Mouse (Mus musculus) heart, postnatal 0 days (tissue): Measurements from ENCODE around the gene Otulinl. TPM values are rescaled to one million over a fixed set of nuclear protein-coding genes. Genes with fewer than 3 reads are reported as not detected.

Source experiments
- ATAC-seq: fragments of 200-750 bp; cut with Nextera tagmentation; 2 replicates; pipeline ENCODE4 v1.8.0; 2017; ENCODE audit warnings: low read depth, moderate number of reproducible peaks, moderate library complexity; ENCODE audit not compliant: insufficient read depth
- DNase-seq: peaks from one replicate; pipeline ENCODE4 v3.0.0-alpha.2; 2016; ENCODE audit warnings: low spot score
- H3K27ac ChIP-seq: fragments of 300-500 bp; sonication (generic); 2 replicates; pipeline ENCODE4 v1.5.1; 2014; ENCODE audit warnings: low read depth, mild to moderate bottlenecking
- H3K27me3 ChIP-seq: fragments of 300-500 bp; sonication (generic); 2 replicates; pipeline ENCODE4 v1.6.1; 2014; ENCODE audit warnings: low read length, mixed read lengths; ENCODE audit not compliant: control insufficient read depth, insufficient read depth
- H3K36me3 ChIP-seq: fragments of 300-500 bp; sonication (generic); replicated peaks from 2 replicates; pipeline ENCODE4 v1.6.1; 2014; ENCODE audit warnings: low read length, mixed read lengths; ENCODE audit not compliant: control insufficient read depth, insufficient read depth
- H3K4me1 ChIP-seq: fragments of 300-500 bp; sonication (generic); 2 replicates; pipeline ENCODE4 v1.6.1; 2014; ENCODE audit warnings: antibody characterized with exemption; ENCODE audit not compliant: control insufficient read depth, insufficient read depth
- H3K4me2 ChIP-seq: fragments of 300-500 bp; sonication (generic); 2 replicates; pipeline ENCODE4 v1.6.1; 2014; ENCODE audit warnings: low read depth, mild to moderate bottlenecking, low read length, moderate library complexity
- H3K4me3 ChIP-seq: fragments of 300-500 bp; sonication (generic); 2 replicates; pipeline ENCODE4 v1.5.1; 2014; ENCODE audit warnings: low read depth, low read length
- H3K9ac ChIP-seq: fragments of 300-500 bp; sonication (generic); replicated peaks from 2 replicates; pipeline ENCODE4 v1.6.1; 2014; ENCODE audit warnings: low read depth, low read length, mixed read lengths
- H3K9me3 ChIP-seq: fragments of 300-500 bp; sonication (generic); replicated peaks from 2 replicates; pipeline ENCODE4 v1.6.1; 2016; ENCODE audit warnings: low read length; ENCODE audit not compliant: control insufficient read depth
- CTCF ChIP-seq: IDR thresholded peaks from 2 replicates; pipeline ENCODE4 v1.5.1; 2016; ENCODE audit warnings: antibody characterized with exemption, control low read depth, low read depth
- EP300 ChIP-seq: IDR thresholded peaks from 2 replicates; pipeline ENCODE4 v1.6.1; 2016; ENCODE audit warnings: antibody characterized with exemption, low read depth
- WGBS: fragments of 180-500 bp; shearing (Covaris S2); extraction: QIAGEN DNeasy Blood & Tissue Kit; methylation state at CpG from one replicate; pipeline ENCODE4 v1.1.7; 2014; 5-methylcytosine and 5-hydroxymethylcytosine counted together
- polyA plus RNA-seq: library from polyadenylated mRNA; unstranded; fragments of >200 nt; fragmentation: Nextera tagmentation; extraction: Ambion mirVana; gene quantifications from 2 replicates; pipeline ENCODE4 v1.2.1, GENCODE M21; 2015
- total RNA-seq: library from RNA; depleted of rRNA; stranded (reverse); fragments of >200 nt; gene quantifications from 2 replicates; pipeline ENCODE4 v1.2.3, GENCODE M21; 2014; ENCODE audit warnings: low replicate concordance

Otulinl gene
- total and polyA plus RNA-seq, 2 experiments from 2014 or later: 3.2 to 15.3 TPM

DNA sequence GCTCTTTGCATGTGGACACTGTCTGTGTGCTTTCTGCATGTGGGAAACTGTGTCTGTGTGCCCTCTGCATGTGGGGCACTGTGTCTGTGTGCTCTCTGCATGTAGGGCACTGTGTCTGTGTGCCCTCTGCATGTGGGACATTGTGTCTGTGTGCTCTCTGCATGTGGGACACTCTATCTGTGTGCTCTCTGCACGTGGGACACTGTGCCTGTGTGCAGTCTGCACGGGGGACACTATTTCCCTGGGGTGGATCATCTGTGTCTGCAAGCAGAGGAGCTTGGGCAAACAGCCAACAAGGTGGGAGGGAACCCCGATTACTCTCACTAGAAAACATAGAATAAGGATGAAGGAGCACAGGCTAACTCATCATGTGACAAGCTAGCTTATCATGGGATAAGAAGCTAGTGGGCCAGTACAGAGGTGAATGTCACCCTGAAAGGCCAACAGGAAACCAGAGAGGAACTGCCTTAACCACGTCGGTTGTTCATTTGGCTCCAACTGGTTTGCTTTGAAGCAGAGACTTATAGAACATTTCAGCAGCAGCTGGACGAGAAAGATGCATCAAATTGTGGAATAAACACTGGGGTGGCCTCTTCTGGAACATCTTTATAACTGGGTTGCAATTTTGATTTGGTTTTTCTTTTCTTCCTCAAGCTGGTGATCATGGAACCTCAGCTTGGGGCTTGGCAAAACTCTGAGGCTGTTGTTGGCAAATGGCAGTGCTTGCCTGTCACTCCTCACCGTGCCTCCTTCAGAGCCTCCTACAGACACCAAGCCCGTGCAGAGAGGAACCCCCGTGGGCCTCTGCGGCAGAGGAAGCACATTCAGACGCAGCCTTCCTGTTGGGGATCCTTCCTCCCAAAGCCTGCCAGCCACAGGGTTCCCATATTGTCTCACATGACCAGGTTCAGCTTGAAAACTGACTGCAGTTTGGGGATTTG is 20.9 kb upstream of the Otulinl start:
- 25% methylated on average over 11 of the region's 11 CpGs for WGBS
- no peak overlapping the region; the same call in 1 of the 2 replicates for H3K4me2 ChIP-seq
- TF ChIP-seq CTCF (no peak), EP300 (no peak)
- H3K4me3 ChIP-seq: no peak overlapping the region
- H3K27ac ChIP-seq: peak overlapping the region; percentile 37
- H3K4me1 ChIP-seq: peaks cover 7% of the 10 kb centered on the region
- DNase-seq (no peak), ATAC-seq (no peak)
- no peaks in the 10 kb centered on the region for H3K9me3 ChIP-seq
- H3K27me3 ChIP-seq: no peaks in the 10 kb centered on the region
- no peak overlapping the region for H3K9ac ChIP-seq
- H3K36me3 ChIP-seq: no peaks in the 10 kb centered on the region

DNA sequence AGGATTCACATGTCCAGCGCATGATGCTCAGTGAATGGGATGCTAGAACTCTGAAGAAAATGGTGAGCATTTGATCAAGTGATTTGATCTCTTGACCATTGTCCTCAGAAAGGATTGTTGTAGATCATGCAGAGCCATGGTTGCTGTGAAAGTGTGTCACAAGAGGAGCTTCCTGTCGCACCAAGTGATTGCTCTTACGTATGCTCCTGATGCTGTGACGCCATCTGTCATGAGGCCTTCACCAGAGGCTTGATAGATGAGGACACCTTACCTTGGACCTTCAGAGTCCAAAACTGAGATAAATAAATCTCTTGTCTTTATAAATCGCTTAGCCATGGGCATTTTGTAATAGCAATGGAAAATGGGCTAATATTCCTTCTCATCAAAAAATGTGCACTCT is 16.3 kb upstream of the Otulinl start:
- DNase-seq (no peak), ATAC-seq (no peak)
- TF ChIP-seq EP300: no peak
- no peak for TF ChIP-seq CTCF
- H3K9me3 ChIP-seq: no peaks in the 10 kb centered on the region
- H3K4me1 ChIP-seq: peaks cover 4% of the 10 kb centered on the region
- no peaks in the 10 kb centered on the region for H3K36me3 ChIP-seq
- no peaks in the 10 kb centered on the region for H3K27me3 ChIP-seq
- H3K27ac ChIP-seq: no peak overlapping the region
- H3K4me3 ChIP-seq: no peak overlapping the region
- no peak overlapping the region for H3K9ac ChIP-seq
- 88% methylated on average over 5 of the region's 5 CpGs for WGBS
- H3K4me2 ChIP-seq: no peak overlapping the region

DNA sequence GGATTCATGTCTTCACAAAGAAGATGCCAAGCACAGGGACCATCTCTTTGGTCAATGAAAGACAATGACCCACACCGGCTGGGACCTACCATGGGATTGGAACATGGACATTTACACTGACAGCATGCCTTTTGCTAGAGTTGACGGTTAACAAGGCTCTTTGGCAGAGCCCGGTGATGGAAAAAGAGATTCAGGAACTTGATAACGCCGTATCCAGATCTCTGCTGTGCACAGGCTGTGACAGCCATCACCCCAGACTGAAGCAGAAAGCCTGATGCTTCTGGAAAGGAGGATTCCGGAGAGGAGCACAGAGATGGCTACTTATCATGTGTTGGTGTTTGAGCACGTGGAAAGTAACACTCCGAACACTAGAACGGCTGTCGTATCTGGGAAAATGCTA is 11.9 kb upstream of the Otulinl start:
- ATAC-seq (no peak), DNase-seq (no peak)
- no peaks in the 10 kb centered on the region for H3K9me3 ChIP-seq
- 65% methylated on average over 10 of the region's 10 CpGs for WGBS
- H3K27ac ChIP-seq: no peak overlapping the region
- no peak overlapping the region for H3K9ac ChIP-seq
- no peaks in the 10 kb centered on the region for H3K27me3 ChIP-seq
- H3K4me3 ChIP-seq: no peak overlapping the region
- H3K4me2 ChIP-seq: no peak overlapping the region
- no peaks in the 10 kb centered on the region for H3K36me3 ChIP-seq
- TF ChIP-seq EP300: no peak
- no peak for TF ChIP-seq CTCF
- no peaks in the 10 kb centered on the region for H3K4me1 ChIP-seq

DNA sequence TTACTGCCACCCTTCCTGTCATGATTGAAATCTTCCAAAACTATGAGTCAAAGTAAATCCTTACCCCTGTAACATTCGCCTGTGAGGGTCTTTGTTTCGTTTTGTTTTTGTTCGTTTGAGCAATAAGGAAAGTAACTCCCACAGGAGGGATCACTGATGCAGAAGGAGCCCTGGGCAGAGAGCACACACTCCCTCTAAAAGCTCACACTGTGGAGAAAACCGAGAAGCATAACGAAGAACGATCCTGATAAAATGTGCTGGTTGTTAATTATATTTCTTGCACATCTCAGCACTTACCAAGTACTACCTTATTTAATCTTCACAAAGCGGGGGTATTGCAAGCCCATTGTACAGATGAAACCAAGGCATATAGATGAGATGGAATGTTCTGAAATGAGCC is 10.8 kb upstream of the Otulinl start:
- Histone ChIP-seq H3K4me3 (no peak overlapping the region), H3K4me2 (no peak overlapping the region), H3K27ac (no peak overlapping the region), H3K9ac (no peak overlapping the region), H3K27me3 (no peaks in the 10 kb centered on the region), H3K36me3 (no peaks in the 10 kb centered on the region), H3K9me3 (no peaks in the 10 kb centered on the region), H3K4me1 (no peaks in the 10 kb centered on the region)
- WGBS: 76% methylated on average over 7 of the region's 7 CpGs
- ATAC-seq (no peak), DNase-seq (no peak)
- TF ChIP-seq EP300: no peak
- TF ChIP-seq CTCF: no peak

DNA sequence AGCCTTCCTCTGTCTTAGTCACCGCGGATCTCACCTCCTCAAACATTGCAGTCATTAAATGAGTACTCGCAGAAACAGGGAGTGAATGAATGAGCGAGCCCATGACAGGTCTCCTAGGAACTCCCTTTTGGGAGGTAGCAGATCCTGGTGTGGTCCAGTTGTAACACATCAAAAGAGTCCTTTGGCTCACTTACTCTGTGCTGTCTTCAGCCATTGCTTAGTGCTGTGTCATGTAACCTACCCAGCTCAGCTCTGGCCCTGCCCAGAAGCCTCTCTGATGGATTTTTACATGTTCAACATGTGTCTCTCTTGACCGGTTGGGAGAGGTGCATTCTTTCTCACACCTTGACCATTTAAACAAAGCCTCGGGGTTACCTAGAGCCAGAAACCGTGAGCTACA is 9.8 kb upstream of the Otulinl start:
- H3K4me2 ChIP-seq: no peak overlapping the region
- no peaks in the 10 kb centered on the region for H3K27me3 ChIP-seq
- H3K9ac ChIP-seq: no peak overlapping the region
- no peak overlapping the region for H3K4me3 ChIP-seq
- TF ChIP-seq EP300: no peak
- no peak for TF ChIP-seq CTCF
- no peak for DNase-seq
- H3K27ac ChIP-seq: no peak overlapping the region
- ATAC-seq: no peak
- no peaks in the 10 kb centered on the region for H3K36me3 ChIP-seq
- no peaks in the 10 kb centered on the region for H3K4me1 ChIP-seq
- WGBS: 77% methylated on average over 7 of the region's 7 CpGs
- H3K9me3 ChIP-seq: no peaks in the 10 kb centered on the region
